Mouse (Mus musculus): ENCODE measurements at regions not wholly inside any gene's neighbourhood (a gene's known extent, or its start where the extent isn't known, plus 50 kb on each side); places are given as distances from the start of the nearest gene placed in this dataset.

DNA sequence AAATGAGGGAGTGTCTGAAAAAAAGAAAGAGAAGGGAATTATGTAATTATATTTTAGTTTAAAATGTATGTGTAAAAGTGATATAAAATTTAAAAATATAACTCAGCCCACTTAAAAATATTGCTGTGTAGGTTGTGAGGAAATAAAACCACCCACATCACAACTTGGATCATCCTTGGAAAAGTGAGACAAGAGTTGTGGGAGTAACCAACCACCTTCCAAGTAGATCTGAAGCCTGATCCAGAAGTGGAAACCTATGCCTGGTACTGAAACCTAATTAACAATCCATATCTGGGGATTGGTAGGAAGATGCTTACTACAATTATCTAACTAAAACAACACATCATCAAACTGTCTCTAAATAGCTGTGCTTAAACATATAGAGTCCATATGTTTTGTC lies 743.1 kb downstream of the Stim2 start:
- DNase-seq, result no peak

DNA sequence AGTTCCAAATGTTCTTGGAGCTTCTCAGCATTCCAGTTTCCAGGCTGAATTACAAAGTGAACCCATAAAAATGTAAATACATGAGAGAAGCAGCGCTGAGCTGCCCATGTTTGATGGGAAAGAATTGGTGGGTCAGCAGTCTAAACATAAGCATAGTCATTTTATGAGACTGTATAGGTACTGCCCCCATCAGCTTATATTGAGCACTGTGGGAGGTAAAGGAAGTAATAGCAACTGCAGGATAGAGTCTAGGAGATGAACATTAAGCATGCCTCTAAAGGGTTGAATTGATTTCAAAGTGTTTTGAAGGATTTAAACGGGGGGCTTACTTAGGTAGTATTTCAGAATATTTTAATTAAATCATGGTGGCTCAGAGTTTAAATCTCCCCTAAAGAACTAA lies 748.7 kb downstream of the Stim2 start:
- DNase-seq, result no peak

DNA sequence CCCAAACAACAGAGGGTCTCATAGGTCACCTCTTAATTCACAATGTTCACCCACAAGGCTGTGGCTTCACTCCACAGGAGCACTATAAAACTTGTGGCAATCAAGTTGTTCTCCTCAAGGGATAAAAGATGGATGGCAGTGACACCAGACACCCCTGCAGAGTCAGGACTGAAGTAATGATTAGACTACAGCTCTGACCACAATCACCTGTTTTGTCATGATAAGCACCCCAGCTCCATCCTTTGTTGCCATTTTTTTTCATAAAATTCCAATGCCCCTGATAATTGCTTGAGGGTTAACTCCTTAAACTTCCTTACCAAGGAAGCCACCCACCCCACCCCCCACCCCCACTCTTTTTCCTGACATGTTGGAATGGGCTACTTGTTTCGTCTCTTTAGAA lies 755.1 kb downstream of the Stim2 start:
- no peak for DNase-seq

DNA sequence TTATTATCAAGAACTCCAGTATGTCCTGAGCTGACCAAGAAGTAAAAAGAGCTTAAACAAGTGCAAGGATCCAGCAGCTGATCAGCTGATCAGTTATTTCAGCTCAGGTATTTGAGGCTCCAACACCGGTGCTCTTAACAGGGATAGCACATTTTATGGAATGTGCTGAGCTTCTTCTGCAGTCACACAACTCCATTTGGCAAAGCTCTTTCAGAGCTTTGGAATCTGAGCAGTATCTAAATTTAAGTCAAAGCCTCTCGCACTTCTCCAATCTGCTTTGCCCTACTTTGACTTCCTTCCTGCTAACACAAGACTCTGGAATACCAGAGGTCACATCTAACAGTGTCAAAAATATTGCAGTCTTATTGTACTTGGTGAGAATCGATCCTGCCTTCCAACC lies 761.4 kb downstream of the Stim2 start:
- no peak for DNase-seq

DNA sequence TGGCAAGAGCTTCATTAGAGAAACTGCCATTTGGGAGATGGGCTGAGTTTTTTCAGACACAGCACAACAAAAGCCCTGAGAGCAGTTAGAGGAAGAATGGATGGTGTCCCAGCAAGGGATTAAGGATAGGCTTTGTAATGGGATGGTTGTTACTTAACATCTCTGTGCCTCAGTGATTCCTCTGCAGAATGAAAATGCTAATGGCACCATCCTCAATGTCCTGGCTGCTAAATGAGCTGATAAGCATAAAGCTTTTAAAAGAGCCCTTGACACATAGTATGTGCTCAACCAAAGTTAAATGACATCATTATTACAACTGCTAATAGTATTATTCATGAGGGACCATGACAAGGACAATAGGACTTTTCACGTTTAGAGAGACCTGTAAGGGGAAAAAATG lies 764.7 kb downstream of the Stim2 start:
- no peak for DNase-seq

DNA sequence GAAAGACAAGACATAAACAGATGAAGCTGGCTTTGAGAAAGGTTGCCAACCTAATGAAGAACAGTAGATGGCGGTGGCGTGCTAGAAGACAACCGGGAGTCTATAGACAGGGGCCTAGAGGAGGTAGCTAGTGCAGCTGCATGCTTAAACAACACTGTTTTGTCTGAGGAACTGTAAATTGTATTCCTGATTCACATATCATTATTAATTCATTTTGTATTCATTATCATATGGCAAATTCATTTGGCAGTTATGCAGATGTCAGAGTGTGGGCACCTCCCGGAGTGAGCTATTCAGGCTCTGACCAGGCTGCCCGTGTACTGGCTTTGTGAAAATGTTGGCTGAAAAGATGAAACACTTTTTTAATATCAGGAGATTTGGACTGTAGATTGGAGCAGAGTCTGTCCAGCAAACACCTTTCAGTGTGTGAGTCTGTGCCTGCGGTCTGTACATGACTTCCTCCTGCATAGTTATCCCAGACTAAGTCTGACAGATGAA lies 798.7 kb downstream of the Stim2 start:
- DNase-seq, result peak; percentile 25

DNA sequence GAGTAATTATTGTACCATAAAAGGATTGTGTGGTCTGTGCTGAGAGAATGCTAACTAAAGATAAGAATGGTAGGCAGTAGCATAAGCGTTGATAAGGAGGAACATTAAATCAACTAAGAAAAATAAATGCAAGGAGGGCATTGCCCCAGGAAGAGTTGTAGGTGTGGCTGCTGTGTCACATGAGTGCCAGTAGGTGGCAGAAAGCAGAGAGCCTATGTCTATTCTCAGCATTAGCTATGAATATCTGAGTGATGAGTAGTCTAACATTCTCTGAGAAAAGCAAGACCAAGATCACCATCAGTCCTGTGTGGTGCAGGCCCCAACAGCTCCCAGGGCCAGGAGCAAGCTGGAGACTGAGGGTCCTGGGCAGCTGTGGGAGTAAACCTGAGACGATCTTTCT lies 828.8 kb downstream of the Stim2 start:
- DNase-seq, result no peak

All from kidney, postnatal 14 days (tissue).